Mouse (Mus musculus): ENCODE results near the gene Vrk2. TPM values are rescaled to one million over a fixed set of nuclear protein-coding genes. Genes with fewer than 3 reads are reported as not detected.

Vrk2 gene
- polyA plus RNA-seq, 1 experiment from 2014 or later = 11.7 TPM

GRCm38 (mm10) chr11:26597761-26598160 lies 4.0 kb upstream of the Vrk2 start:
- no peak for ATAC-seq
- H3K4me3 ChIP-seq = no peak overlapping the region
- peaks cover 10% of the 10 kb centered on the region for H3K4me1 ChIP-seq
- no peak overlapping the region for H3K9ac ChIP-seq
- H3K4me2 ChIP-seq = no peak overlapping the region
- no peaks in the 10 kb centered on the region for H3K36me3 ChIP-seq (ENCODE audit: poor library complexity, severe bottlenecking)
- WGBS = 83% methylated on average over 6 of the region's 6 CpGs
- H3K27ac ChIP-seq = no peak overlapping the region
- no peaks in the 10 kb centered on the region for H3K27me3 ChIP-seq
- H3K9me3 ChIP-seq (replicated peaks) = no peaks in the 10 kb centered on the region

GRCm38 (mm10) chr11:26597145-26597544 lies 3.3 kb upstream of the Vrk2 start:
- no peaks in the 10 kb centered on the region for H3K27me3 ChIP-seq
- no peak overlapping the region for H3K9ac ChIP-seq
- WGBS = 83% methylated on average over 6 of the region's 6 CpGs
- H3K9me3 ChIP-seq (replicated peaks) = no peaks in the 10 kb centered on the region
- H3K36me3 ChIP-seq (ENCODE audit: poor library complexity, severe bottlenecking) = no peaks in the 10 kb centered on the region
- H3K4me2 ChIP-seq = no peak overlapping the region
- no peak overlapping the region for H3K27ac ChIP-seq
- H3K4me3 ChIP-seq = no peak overlapping the region
- peaks cover 16% of the 10 kb centered on the region for H3K4me1 ChIP-seq
- ATAC-seq = no peak

GRCm38 (mm10) chr11:26596186-26596585 lies 2.4 kb upstream of the Vrk2 start:
- Histone ChIP-seq H3K27me3 (no peaks in the 10 kb centered on the region), H3K9ac (no peak overlapping the region), H3K36me3 (ENCODE audit: poor library complexity, severe bottlenecking) (no peaks in the 10 kb centered on the region), H3K4me2 (no peak overlapping the region), H3K4me1 (peaks cover 16% of the 10 kb centered on the region), H3K4me3 (no peak overlapping the region), H3K27ac (no peak overlapping the region), H3K9me3 (replicated peaks) (no peaks in the 10 kb centered on the region)
- 94% methylated on average over 1 of the region's 1 CpGs for WGBS
- ATAC-seq = no peak; the same call in 1 of the 2 replicates

GRCm38 (mm10) chr11:26594487-26594886 lies 688 bp upstream of the Vrk2 start:
- 100% methylated on average over 1 of the region's 1 CpGs for WGBS
- no peak for ATAC-seq

GRCm38 (mm10) chr11:26592395-26593053 lies 1.3 kb downstream of the Vrk2 start:
- Histone ChIP-seq H3K4me1 (peaks cover 16% of the 10 kb centered on the region), H3K4me2 (peak overlapping the region; percentile 83), H3K27me3 (no peaks in the 10 kb centered on the region), H3K27ac (no peak overlapping the region), H3K9ac (peak overlapping the region; percentile 81), H3K9me3 (replicated peaks) (no peaks in the 10 kb centered on the region), H3K36me3 (ENCODE audit: poor library complexity, severe bottlenecking) (no peaks in the 10 kb centered on the region), H3K4me3 (peak overlapping the region; percentile 67)
- no peak for ATAC-seq
- WGBS = 23% methylated on average over 6 of the region's 6 CpGs

More at GRCm38 (mm10) chr11:26594487-26594886, 688 bp upstream of the Vrk2 start:
- Histone ChIP-seq H3K27me3 (no peaks in the 10 kb centered on the region), H3K36me3 (ENCODE audit: poor library complexity, severe bottlenecking) (no peaks in the 10 kb centered on the region), H3K9me3 (replicated peaks) (no peaks in the 10 kb centered on the region), H3K4me3 (no peak overlapping the region), H3K4me1 (peaks cover 16% of the 10 kb centered on the region), H3K27ac (no peak overlapping the region), H3K9ac (no peak overlapping the region), H3K4me2 (no peak overlapping the region)

- Histone ChIP-seq H3K36me3 (ENCODE audit: poor library complexity, severe bottlenecking) (no peaks in the 10 kb centered on the region), H3K27me3 (no peaks in the 10 kb centered on the region), H3K4me2 (no peak overlapping the region), H3K9me3 (replicated peaks) (no peaks in the 10 kb centered on the region), H3K4me1 (peaks cover 8% of the 10 kb centered on the region; the same call in 1 of the 2 replicates), H3K4me3 (no peak overlapping the region), H3K27ac (0 out of 2 replicates have a peak overlapping the region, but pooled peaks have one; percentile 1), H3K9ac (no peak overlapping the region)
- WGBS = 94% methylated on average over 1 of the region's 1 CpGs
- ATAC-seq = 0 out of 2 replicates have a peak, but pooled peaks have one; percentile 7
Measured at GRCm38 (mm10) chr11:26587184-26587524, 6.6 kb downstream of the Vrk2 start.

GRCm38 (mm10) chr11:26586367-26587183 lies 7.2 kb downstream of the Vrk2 start:
- no peaks in the 10 kb centered on the region for H3K36me3 ChIP-seq (ENCODE audit: poor library complexity, severe bottlenecking)
- H3K9me3 ChIP-seq (replicated peaks) = no peaks in the 10 kb centered on the region
- peak; percentile 87 for ATAC-seq
- no peak overlapping the region for H3K4me3 ChIP-seq
- H3K9ac ChIP-seq = no peak overlapping the region
- H3K27ac ChIP-seq = 0 out of 2 replicates have a peak overlapping the region, but pooled peaks have one; percentile 1
- H3K27me3 ChIP-seq = no peaks in the 10 kb centered on the region
- peaks cover 8% of the 10 kb centered on the region; the same call in 1 of the 2 replicates for H3K4me1 ChIP-seq
- 78% methylated on average over 6 of the region's 6 CpGs for WGBS
- H3K4me2 ChIP-seq = no peak overlapping the region

- peaks cover 8% of the 10 kb centered on the region; the same call in 1 of the 2 replicates for H3K4me1 ChIP-seq
- ATAC-seq = peak; percentile 77
- peak overlapping the region; percentile 69 for H3K27ac ChIP-seq
- no peaks in the 10 kb centered on the region for H3K9me3 ChIP-seq (replicated peaks)
- H3K9ac ChIP-seq = no peak overlapping the region
- 66% methylated on average over 17 of the region's 17 CpGs for WGBS
- no peak overlapping the region for H3K4me2 ChIP-seq
- no peaks in the 10 kb centered on the region for H3K27me3 ChIP-seq
- H3K4me3 ChIP-seq = no peak overlapping the region
- no peaks in the 10 kb centered on the region for H3K36me3 ChIP-seq (ENCODE audit: poor library complexity, severe bottlenecking)
Measured at GRCm38 (mm10) chr11:26585409-26586366, 8.1 kb downstream of the Vrk2 start.

GRCm38 (mm10) chr11:26551551-26551950 lies 42.2 kb downstream of the Vrk2 start:
- H3K4me2 ChIP-seq = no peak overlapping the region
- H3K9ac ChIP-seq = no peak overlapping the region
- H3K4me1 ChIP-seq = no peaks in the 10 kb centered on the region
- 92% methylated on average over 3 of the region's 3 CpGs for WGBS
- H3K27me3 ChIP-seq = no peaks in the 10 kb centered on the region
- no peak overlapping the region for H3K4me3 ChIP-seq
- H3K9me3 ChIP-seq (replicated peaks) = no peaks in the 10 kb centered on the region
- no peaks in the 10 kb centered on the region for H3K36me3 ChIP-seq (ENCODE audit: poor library complexity, severe bottlenecking)
- H3K27ac ChIP-seq = no peak overlapping the region
- ATAC-seq = no peak

- no peak overlapping the region for H3K9ac ChIP-seq
- no peaks in the 10 kb centered on the region for H3K9me3 ChIP-seq (replicated peaks)
- H3K27ac ChIP-seq = no peak overlapping the region
- no peaks in the 10 kb centered on the region for H3K36me3 ChIP-seq (ENCODE audit: poor library complexity, severe bottlenecking)
- H3K4me1 ChIP-seq = no peaks in the 10 kb centered on the region
- no peaks in the 10 kb centered on the region for H3K27me3 ChIP-seq
- peak; percentile 21; the same call in 1 of the 2 replicates for ATAC-seq
- no peak overlapping the region for H3K4me3 ChIP-seq
- 94% methylated on average over 5 of the region's 5 CpGs for WGBS
- no peak overlapping the region for H3K4me2 ChIP-seq
Measured at GRCm38 (mm10) chr11:26537816-26538215, 56.0 kb downstream of the Vrk2 start.

- no peaks in the 10 kb centered on the region for H3K9me3 ChIP-seq (replicated peaks)
- no peaks in the 10 kb centered on the region for H3K27me3 ChIP-seq
- no peaks in the 10 kb centered on the region for H3K4me1 ChIP-seq
- H3K9ac ChIP-seq = no peak overlapping the region
- no peak for ATAC-seq
- no peak overlapping the region for H3K4me3 ChIP-seq
- H3K36me3 ChIP-seq (ENCODE audit: poor library complexity, severe bottlenecking) = no peaks in the 10 kb centered on the region
- H3K4me2 ChIP-seq = no peak overlapping the region
- H3K27ac ChIP-seq = no peak overlapping the region
Measured at GRCm38 (mm10) chr11:26533828-26534119, 60.0 kb downstream of the Vrk2 start.
